Mouse (Mus musculus) gastrocnemius, adult 2 months (tissue): ENCODE data around the gene Zfp866. TPM values are rescaled to one million over a fixed set of nuclear protein-coding genes. Genes with fewer than 3 reads are reported as not detected.

Experiments
- DNase-seq: peaks from one replicate; pipeline ENCODE4 v3.0.0; 2022
- H3K27ac ChIP-seq: fragments of 200-600 bp; 2 replicates; pipeline ENCODE4 v1.8.1; 2022; ENCODE audit warnings: mild to moderate bottlenecking
- H3K4me3 ChIP-seq: fragments of 200-600 bp; 2 replicates; pipeline ENCODE4 v1.8.1; 2022; ENCODE audit warnings: mild to moderate bottlenecking, moderate library complexity
- CTCF ChIP-seq: fragments of 200-600 bp; IDR thresholded peaks from 2 replicates; pipeline ENCODE4 v1.8.1; 2022; ENCODE audit warnings: antibody characterized with exemption, mild to moderate bottlenecking, moderate library complexity
- intact Hi-C: fragments of 180-260 bp; cut with DNase I; formaldehyde crosslinking; loops from one replicate; pipeline ENCODE4 v1.15.1; 2025
- long read RNA-seq, 2 experiments: library from polyadenylated mRNA; stranded (forward); transcript quantifications; one replicate each; pipeline ENCODE4 v2.0.0; 2021
- total RNA-seq, 2 experiments: library from RNA; stranded (reverse); gene quantifications; 2 replicates each; pipeline ENCODE4 v1.2.3; 2021

Gene Zfp866
- 10 to 100 TPM; 15.6 to 17.1 TPM for total RNA-seq
- long read RNA-seq, experiment 1, partial matches to known transcripts, result 1 of 2 reads
- long read RNA-seq, experiment 1, other reads (novel, unspliced or antisense), result 0 of 2 reads
- long read RNA-seq, experiment 2, partial matches to known transcripts, result 3 of 6 reads
- long read RNA-seq, experiment 2, other reads (novel, unspliced or antisense), result 0 of 6 reads

DNA sequence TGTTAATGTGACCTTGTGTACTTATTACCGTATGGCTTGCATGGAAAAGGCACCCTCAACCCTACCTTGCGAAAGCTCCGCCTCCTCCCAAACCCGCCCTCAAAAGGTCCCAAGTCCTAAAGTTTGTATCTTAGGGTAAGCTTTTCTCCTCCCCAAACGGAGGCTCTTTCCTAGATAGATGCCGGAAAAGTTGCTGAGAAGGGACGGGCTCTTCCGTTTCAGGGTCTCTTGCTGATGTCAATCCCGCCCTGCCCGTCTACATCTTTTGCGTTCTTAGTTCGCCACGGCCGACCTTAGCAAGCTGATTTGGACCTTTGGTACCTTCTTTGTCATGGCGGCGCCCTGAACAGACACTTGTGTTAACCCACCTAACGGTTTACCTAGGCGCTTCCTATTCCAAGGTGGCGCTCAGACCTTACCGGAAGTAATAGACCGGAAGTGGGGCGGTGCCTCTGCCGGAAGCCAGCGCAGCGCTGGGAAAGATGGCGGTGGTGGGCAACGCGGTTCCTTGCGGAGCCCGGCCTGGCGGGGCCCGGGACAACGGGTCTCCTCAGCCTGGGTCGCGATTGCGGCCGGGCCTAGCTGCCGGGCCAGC is at the start of gene Zfp866, which contains the start of gene Atp13a1:
Gene Zfp866 (minus strand): TSS at position 406 of the 595 bp plus-strand sequence.
Gene Atp13a1 (plus strand): TSS at position 391 of the 595 bp plus-strand sequence.
- peak within 1 kb of the TSS; percentile 100 for H3K4me3 ChIP-seq
- H3K27ac ChIP-seq, result peak within 1 kb of the TSS; percentile 89
- intact Hi-C loops, result loop anchor here (2.0 to 5.0 kb wide), 2 partner anchors 16 to 74 kb away; partner anchors contain the start of gene Gm20422
- peak; percentile 92 for DNase-seq
- no peak for TF ChIP-seq CTCF

DNA sequence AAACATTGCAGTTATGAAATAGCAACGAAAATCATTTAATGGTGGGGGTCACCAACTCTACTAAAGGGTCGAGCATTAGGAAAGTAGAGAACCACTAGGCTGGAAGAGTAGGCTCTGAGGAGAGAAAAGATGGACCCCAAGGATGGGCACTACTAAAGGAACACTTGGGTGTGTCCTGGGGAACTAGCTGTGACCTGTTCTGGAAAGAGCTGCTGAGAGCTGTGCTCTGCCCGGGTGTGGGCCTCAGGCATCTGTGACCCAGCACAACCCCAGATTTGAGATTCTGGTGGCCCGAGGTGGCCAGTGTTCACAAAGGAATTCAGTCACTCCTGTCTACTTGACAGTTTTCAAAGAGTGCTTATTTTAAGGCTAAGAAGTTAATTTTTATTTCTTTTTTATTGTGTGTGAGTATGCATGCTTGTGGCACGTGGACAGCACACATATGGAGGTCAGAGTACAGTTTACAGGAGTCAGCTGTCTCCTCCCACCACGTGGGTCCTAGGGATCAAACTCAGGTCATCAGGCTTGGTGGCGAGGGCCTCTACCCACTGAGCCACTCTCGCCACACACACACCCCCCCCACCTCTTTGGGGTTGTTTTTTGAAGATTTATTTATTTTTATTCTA is 46.2 kb upstream of the Zfp866 start:
- intact Hi-C loops, result no loop called here
- DNase-seq, result no peak
- no peak for TF ChIP-seq CTCF
- H3K27ac ChIP-seq, result no peak overlapping the region
- H3K4me3 ChIP-seq, result no peak overlapping the region

GRCm38 (mm10) chr8:69832298-69832853 is 41.4 kb upstream of the Zfp866 start, which contains the start of gene Pbx4:
TSS of gene Pbx4 (plus strand) at chr8:69832491.
- intact Hi-C loops, result no loop called here
- DNase-seq, result peak; percentile 76
- H3K4me3 ChIP-seq, result peak within 1 kb of the TSS; percentile 72
- no peak for TF ChIP-seq CTCF
- 0 out of 2 replicates have a peak within 1 kb of the TSS, but pooled peaks have one; percentile 29 for H3K27ac ChIP-seq

DNA sequence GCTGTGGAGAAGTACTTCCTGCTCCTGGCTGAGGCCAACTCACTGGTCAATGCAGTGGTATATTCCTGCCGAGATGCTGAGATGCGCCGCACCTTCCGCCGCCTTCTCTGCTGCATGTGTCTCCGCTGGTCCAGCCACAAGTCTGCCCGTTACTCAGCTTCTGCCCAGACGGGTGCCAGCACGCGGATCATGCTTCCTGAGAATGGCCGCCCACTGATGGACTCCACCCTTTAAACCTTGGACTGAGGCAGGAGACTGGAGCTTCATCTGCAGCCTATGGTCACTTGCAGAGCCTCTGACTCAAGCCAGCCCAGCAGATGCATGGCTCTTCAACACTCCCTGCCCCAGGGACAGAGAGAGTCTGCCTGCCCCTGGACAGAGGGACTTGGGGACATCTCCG is 35.4 kb upstream of the Zfp866 start:
- Histone ChIP-seq H3K4me3 (no peak overlapping the region), H3K27ac (no peak overlapping the region)
- intact Hi-C loops, result no loop called here
- DNase-seq, result no peak
- TF ChIP-seq CTCF, result no peak

DNA sequence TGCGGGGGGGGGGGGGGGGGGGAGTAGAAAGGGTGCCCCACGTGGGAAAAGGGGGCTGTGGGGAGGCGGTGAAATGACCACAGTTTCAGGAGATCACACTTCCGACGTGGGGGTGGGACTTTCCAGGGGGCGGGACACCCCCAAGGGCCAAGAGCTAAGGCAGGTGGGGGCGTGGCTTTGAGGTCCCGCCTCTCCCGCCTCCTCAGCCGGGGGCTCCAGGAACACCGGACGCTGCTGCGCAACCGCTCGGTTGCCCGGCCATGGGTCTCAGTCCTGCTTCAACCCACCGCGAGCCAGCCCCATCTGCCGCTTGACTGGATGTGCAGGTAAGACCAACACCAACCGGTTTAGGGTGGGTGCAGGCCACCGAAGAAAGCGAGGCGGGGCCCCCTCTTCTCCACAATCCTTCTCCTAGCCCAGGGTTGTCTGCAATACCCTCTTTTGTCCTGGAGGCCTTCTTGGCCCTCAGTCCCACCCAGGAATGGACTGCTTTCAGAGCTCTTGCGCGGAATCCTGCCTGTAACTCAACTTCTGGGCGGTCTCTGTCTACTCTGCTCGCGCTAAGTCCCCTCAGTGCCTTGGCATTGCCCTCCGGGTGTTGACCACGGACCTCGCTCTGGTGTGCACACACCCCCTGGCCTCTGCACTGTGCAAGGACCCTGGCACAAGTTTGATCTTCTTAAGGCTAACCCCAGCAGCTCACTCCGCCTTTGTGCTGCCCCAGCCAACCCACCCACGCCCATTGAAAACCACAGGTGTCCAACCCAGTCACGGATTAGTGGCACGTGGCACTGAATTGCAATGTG is 31.6 kb upstream of the Zfp866 start, which contains the start of gene Lpar2:
Gene Lpar2 (plus strand): TSS at position 44 of the 806 bp plus-strand sequence.
- TF ChIP-seq CTCF, result no peak
- intact Hi-C loops, result no loop called here
- 0 out of 2 replicates have a peak within 1 kb of the TSS, but pooled peaks have one; percentile 16 for H3K27ac ChIP-seq
- DNase-seq, result peak; percentile 30
- peak within 1 kb of the TSS; percentile 70 for H3K4me3 ChIP-seq

DNA sequence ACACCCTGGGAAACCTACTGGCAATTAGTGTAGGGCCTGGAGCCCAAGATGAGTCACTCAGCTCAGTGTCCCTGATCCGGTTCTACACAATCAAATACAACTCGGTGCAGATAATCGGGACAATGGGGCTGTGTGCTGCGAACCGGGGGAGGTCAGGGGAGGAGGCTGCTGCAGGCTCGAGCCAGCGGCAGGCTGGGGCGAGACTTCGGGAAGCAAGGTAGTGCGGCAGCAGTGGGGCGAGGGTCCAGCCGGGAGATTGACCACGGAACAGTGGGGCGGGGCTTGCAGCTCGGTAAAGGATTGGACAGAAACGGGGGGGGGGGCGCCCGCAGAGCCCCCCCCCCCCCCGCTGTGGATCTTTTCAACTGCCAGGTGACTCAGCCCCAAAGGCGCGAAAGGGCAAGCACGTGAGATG is 31.0 kb upstream of the Zfp866 start:
- no peak for DNase-seq
- Histone ChIP-seq H3K27ac (no peak overlapping the region), H3K4me3 (peak overlapping the region; percentile 70)
- no peak for TF ChIP-seq CTCF
- intact Hi-C loops, result no loop called here

GRCm38 (mm10) chr8:69820466-69820865 is 29.5 kb upstream of the Zfp866 start:
- no peak for TF ChIP-seq CTCF
- Histone ChIP-seq H3K4me3 (no peak overlapping the region), H3K27ac (no peak overlapping the region)
- intact Hi-C loops, result no loop called here
- DNase-seq, result no peak

- no peak for DNase-seq
- H3K4me3 ChIP-seq, result no peak overlapping the region
- intact Hi-C loops, result no loop called here
- no peak for TF ChIP-seq CTCF
- no peak overlapping the region for H3K27ac ChIP-seq
These were observed 24.4 kb upstream of the Zfp866 start for GRCm38 (mm10) chr8:69815396-69815795.

GRCm38 (mm10) chr8:69814881-69815280 is 23.9 kb upstream of the Zfp866 start:
- intact Hi-C loops, result no loop called here
- no peak overlapping the region for H3K4me3 ChIP-seq
- no peak overlapping the region for H3K27ac ChIP-seq
- no peak for DNase-seq
- TF ChIP-seq CTCF, result no peak

GRCm38 (mm10) chr8:69809820-69810219 is 18.8 kb upstream of the Zfp866 start:
- peak; percentile 4 for DNase-seq
- no peak overlapping the region for H3K27ac ChIP-seq
- no peak for TF ChIP-seq CTCF
- H3K4me3 ChIP-seq, result no peak overlapping the region
- intact Hi-C loops, result no loop called here

GRCm38 (mm10) chr8:69808864-69809403 is 18.0 kb upstream of the Zfp866 start:
- H3K27ac ChIP-seq, result peak overlapping the region; percentile 71
- TF ChIP-seq CTCF, result no peak
- intact Hi-C loops, result no loop called here
- peak overlapping the region; percentile 77 for H3K4me3 ChIP-seq
- DNase-seq, result peak; percentile 28
